Mouse (Mus musculus) neural tube, embryonic 10.5 days (tissue): Measurements from ENCODE around the gene Adgrl2.

Source experiments
- DNase-seq: peaks from one replicate; pipeline ENCODE4 v3.0.0-alpha.2; 2017; ENCODE audit warnings: low spot score; ENCODE audit errors: extremely low spot score

The Adgrl2 gene

DNA sequence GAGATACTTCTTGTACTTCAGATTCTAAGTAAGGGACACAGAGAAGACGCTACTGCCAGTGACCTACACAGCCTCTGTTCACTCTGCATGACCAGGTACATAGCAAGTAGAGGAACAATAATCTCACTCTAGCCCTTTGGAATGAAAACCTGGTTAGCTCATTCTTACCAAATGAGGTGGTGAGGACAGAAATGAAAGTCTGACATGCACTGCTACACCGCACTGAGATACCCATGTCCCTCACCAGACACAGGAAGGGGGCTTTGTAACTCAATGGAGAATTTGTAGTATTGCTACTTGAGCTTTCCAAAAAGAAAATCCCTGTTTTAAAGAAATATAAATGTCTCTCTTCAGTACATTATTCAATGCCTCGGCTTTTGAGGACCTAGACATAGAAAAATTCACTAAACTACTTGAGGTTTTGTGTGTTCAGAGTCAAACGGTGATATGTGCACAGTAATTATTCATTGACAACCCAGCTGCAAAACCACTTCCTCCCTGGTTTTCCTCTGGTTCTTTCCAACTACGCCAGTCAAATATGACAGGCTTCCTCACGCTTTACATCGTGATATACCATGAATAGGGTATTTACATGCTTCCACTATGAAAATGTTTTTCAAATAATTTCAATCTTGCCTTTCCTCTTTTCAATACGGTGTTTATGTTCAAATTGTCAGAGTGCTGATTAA, 104.2 kb downstream of the Adgrl2 start:
- no peak for DNase-seq

DNA sequence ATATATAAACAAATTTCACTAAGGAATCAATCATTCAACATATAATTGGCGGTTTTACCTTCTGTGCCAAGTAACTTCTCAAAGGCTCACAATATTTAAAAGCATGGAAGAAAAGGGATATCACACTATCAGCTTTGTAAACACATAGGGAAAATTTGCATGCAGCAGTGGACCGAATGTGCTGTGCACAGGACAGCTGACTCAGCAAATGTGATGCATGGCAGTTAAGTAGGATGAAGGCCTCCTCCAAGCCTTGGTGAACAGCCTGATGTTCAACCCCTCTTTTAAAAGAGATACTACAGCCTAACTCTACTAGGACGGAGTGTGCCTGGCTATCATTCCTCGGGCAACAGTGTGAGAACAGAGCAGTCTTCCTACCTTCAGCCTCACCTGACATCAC, 105.2 kb downstream of the Adgrl2 start:
- no peak for DNase-seq

DNA sequence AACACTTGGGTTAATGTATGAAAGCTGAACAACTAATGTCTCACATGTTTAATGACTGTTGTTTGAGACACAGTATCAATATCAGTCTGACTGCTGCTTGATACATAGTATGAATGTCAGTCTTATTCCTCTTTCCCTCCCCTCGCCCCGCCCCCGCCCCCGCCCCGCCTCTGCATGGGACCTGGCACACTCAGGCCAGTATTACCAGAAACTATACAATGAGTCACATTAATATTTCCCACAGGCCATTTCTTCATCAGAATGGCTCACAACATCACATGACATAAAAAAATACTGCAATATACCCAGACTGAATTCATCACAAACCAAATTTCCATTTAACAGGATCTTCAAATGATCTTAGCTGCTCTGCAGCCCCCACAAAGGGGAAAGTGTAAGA, 108.9 kb downstream of the Adgrl2 start:
- DNase-seq = no peak

DNA sequence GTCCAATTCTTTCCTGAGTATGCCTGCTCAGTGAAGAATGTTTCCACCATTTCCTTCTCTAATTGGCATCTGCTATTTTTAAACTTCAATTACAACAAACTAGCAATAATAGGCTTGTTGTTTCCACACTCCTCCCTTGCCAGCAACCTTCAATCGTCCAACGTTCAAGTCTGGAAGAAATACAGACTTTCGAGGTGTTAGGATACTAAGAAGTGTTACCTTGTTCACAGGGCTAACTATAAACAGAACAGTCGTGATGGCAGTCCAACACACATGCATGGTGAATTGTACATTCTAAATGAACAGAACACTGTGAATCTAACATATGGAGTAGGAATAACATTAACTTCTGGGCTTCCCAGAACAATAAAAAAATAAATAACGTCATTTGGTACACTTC, 117.8 kb downstream of the Adgrl2 start:
- no peak for DNase-seq

DNA sequence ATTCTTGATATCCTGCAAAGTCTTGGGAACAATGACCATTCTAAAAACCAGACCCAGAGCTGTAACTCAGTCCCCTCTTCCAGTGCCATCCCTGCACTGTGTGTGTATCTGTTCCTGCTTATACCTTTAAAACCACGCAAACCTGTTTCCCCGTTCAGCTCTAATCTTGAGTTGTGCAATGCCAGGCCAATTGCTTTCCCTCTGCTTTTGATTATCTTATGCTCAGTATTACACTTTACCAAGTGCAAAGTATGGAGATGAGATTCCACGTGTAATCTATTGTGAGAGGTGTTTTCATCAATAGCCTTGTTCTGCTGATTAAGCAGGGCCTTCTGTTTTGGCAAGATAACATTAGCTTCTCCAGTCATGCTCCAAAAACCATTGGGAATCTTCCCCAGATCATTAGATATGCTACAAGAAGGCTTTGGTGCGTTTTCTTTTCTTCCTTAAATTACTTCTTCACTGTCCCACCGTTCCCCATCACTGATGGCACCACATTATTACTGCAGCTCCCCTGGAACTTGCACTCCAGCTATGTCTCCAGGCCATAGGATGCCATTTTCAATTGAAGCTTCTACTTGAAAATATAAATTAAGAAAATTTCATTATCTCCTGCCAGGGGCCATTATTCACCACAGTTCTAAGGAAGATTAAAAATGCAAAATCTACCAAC, 118.4 kb downstream of the Adgrl2 start:
- no peak for DNase-seq

DNA sequence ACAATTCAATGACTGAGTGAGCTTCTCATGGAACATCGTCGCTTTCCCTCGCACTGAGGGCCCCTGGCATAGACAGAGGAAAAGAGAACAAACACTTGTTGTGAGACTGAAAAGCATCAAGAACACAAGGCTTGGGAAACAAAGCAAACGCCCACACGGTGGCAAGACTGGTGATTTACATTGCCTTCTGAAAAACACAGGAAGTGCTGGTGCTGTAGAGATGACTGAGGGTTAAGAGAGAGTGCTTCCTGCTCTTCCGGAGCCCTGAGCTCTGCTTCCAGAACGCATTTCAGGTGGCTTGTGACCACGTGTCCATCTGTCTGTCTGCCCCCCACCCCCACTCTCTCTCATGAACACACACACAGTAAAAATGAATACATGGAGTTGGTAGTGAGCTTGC, 122.7 kb downstream of the Adgrl2 start:
- no peak for DNase-seq

DNA sequence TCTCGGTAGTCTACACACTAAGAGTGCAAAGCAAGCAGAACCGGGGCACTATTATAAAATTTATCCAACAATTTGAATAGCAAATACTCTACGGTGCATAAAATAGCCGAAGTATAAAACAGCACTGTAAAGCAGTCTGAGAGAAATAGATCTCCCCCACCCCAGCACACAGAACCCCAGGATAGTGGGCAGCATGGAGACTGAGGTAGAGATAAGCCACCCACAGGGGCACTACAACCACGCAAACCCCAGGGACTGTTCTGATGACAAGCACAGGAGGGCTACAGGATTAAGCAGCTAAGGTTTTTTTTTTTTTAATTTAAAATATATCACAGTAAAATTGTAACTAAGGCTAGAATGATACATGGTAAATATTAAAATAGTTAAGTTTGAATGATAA, 123.7 kb downstream of the Adgrl2 start:
- DNase-seq = no peak

DNA sequence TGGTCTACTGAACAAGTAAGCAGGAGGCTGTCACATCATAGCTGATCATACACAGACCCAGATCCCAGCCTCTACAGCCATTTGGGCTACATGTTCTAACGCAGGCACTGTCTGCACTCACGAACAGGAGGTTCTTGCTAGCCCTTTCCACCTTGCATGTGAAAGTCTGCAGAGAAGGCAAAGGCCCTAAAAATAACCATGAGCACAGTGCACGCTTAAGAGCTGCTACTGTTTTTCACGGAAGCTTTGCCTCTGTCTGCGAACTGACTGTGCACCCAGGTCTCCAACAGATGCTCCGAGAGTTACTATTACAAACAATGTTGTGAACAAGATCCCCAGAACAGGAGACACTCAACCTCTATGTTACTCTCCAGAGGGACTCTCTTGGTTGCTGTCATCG, 124.3 kb downstream of the Adgrl2 start:
- no peak for DNase-seq

DNA sequence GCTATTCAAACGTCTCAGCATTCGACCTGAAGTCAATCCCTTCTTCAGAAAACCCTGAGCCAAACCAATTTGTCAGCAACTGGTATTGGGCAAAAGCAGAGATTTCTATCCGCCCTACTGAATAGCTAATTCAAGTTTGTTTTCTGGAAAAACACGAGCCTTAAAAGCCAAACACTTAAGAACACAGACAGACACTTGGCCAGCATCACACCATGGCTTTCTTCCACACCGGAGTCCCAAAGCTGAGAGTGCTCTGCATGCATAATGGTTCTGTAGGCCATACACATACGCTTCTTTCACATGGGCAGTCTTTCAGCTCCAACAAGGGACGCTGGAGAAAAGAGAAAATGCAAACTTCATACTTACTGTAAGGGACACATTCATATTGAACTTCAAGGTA, 125.1 kb downstream of the Adgrl2 start:
- no peak for DNase-seq

DNA sequence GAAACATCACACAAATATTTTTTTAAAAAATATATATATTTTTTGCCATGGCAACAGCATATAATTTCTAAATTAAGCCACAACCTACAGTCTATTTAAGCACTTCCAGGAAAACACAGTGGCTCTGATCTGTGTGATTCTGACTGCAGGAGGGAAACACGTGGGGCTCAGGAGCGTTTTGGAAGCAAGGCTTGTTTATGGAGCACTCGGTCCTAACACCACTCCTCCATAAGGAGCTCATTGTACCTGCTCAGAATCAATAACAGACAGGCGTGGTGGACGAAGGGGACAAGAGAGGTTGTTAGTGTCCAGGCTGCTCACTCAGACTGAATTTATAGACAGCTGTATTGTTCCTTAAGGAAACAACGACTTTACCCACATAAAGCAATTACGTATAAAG, 128.5 kb downstream of the Adgrl2 start:
- DNase-seq = no peak

DNA sequence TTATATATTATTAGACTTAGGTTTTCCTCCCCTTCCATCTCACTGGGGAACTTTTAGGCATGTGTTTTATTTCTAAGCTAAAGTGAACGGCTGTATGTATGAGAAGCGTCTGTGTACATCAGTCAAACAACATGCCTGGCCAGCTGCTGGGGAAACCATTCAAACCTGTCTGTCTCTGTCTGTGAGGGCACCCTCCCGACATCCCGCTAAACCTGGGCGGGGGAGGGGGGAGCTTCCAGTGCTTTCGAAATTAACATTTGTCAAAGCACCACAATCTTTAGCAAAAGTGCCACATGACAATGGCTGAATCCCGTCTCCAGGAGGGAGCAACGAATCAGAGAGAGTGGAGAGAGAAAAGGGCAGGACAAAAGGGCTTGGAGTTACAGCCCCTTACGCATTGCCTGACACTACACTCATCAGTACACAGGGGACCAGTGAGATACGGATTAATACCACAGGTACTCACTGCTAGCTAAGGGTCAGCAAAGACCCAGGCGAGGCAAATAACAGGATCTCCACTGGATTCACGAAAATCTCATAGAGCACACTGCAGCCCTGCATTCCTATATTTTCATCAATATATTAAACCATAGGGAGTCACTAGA, 135.9 kb downstream of the Adgrl2 start:
- peak; percentile 35 for DNase-seq

DNA sequence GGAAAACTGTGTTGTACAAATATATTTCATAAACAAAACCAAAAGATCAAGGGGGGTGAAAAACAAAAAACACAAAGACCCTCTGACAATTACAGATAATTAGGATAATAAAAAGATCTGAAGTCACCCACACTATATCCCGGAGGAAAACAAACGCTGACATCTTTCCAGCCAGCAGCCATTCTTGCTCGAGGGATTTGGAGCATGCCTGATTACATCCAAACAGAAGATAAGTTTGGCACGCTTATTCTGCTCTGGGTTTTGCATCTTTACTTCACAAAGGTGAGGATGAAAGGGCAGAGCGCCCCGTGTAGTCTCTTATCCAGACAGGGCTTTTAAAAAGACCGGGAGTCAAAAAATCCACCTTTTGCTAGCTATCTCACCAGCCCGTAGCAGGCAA, 137.0 kb downstream of the Adgrl2 start:
- no peak for DNase-seq

DNA sequence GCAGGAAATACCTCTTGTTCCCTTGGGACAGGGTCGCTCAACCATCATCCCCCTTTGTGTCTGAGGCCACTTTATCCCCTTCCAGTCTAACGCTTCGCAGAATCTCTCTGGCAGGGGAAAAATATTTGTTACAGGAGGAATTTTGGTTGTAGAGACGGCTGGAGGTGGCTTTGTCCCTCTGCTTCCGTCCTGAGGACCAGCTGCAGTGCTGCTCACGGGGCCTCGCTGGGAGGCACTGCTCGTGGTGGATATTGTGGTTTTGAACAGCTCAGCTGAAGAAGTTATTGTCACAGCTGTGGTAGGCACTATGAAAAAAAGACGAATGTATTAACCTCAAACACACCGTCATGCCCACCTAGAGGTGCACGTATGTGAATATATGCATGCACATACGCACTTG, 137.8 kb downstream of the Adgrl2 start:
- DNase-seq = no peak

DNA sequence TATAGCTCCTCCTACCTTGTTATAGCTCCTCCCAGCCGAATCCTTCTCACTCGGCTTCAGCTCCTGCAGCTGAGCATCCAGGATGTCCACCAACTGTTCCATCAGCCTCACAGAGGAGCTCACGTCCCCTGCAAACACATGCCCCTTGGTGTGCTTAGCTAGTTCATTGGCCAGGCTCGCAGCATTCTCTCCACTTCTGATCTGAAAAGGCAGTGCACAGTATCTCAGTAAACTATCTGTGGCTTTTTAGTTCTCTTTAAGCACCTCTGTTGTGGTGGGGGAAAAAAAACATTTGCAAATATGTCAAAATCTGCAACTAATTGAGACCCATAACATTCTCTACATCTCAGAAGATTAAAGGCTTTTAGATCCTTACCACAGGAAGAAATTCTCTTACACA, 139.5 kb downstream of the Adgrl2 start:
- no peak for DNase-seq

DNA sequence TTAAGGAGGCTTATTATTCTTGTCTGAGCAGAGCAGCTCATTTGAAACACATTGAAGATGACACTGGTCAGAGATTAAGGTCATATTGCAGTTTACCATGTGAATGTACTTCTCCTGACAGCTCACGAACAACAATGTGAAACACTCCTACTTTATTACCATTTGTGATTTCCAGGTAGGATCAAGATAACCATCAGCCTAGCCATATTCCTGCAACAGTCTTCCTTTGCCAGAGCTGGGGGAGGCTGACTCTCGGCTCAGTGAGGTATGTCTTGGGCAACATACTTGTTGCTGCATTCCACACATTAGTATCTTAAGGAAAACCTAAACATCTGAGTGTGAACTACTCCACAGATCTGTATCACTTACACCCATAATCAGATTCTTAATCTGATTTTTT, 142.0 kb downstream of the Adgrl2 start:
- DNase-seq = no peak

DNA sequence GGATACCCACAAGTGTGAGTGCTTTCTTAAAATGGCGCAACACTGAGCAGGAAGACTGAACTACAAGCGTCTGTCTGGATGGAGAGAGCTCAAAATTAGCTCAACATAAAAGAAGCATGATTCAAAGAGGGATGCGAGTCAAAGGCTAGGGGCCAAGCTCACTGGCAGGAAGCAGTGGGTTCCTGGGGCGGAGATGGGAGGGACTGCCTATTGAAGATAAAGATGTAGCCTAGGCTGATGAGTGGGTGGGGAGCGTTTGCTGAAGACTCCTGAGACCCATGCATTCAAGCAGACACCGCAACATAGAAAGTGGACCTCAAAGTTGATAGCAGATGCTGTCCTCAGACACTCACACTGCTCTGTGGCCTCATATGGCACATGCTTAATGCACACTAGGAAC, 146.2 kb downstream of the Adgrl2 start:
- DNase-seq = no peak

DNA sequence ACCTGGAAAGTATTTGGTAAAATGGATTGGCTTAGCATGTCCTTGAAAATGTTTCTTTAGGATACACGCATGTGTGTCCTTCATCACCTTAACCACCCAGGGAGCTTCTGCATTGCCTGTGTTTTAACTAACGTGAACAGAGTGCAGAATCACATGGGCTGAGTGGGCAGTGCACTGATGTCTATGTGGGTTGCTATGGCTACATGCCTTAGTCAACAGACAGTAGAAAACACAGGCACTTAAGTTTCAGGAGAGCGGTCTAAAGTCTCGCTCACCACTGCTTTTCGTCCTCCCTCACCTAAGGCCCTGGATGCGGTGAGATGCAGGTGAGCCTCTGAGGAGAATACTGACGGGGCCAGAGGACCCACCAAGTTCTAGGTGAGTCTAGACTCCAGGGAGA, 147.8 kb downstream of the Adgrl2 start:
- no peak for DNase-seq

DNA sequence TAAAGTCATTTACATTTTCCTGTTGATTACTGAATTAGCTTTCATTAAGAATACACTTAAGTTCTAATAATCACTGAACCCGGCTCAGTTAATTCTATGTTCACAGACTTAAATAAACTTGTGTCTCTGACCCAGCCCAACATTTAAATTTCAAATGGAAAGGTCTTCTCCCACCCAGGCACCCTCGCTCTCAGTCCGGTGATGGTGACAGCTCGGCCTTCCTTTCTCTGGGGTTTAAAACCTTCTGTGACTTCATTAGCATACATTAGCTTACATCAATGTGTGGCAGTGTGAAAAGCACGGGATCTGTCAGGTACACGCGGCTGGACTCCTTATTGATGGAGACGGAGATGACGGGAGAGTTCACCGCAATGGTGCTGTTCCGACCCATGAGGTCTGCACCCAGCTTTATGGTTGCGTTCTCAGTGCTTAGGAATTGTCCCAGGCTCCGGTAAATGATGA, 151.5 kb downstream of the Adgrl2 start:
- no peak for DNase-seq

DNA sequence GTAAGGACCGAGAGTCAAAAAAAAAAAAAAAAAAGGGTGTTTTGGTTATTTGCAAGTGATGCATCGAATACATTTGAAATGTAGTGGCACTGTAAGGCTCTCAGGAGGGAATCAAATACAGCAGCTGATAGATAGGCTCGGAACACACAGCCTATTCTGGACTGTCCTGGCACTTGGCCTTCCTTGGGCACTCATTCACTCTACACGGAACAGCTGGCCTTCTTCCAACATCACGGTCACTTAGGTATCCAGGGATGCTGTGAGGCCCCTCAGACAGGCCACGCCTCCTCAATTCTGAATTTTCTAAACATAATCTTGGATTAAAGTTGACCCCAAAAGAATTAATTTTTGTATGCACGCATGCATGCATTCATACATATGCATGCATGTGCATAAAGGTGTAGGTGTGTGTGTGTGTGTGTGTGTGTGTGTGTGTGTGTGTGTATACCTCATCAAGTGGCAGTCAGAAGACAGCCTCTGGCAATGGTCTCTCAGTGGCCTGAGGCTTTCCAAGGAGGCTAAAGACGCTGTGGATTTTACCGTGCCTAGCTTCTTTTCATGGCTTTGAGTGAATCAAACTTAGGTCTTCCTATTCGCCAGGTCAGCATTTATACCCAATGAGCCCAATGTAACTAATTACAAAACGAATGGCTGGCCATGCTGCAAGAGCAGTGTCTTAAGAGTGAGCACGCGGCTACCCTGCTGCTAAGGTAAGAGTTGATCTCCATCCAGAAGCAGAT, 152.1 kb downstream of the Adgrl2 start:
- no peak for DNase-seq

DNA sequence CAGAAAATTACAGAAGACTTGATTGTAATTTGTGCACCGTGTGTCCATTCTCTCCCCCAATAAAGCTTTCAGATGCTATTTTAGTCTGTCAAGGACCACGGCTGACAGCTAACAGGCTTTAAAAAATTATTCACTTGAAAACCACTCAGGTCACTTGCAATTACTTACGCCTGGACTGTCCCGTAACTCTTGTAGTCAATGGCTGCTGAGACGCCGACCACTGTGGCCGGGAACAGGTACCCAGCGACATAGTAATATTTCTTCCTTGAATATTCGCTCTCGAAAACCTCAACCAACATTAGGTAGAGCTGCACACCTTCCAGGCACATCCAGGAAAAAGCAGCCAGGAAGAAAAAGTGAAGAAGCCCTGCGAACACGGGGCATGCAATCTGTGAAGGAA, 155.2 kb downstream of the Adgrl2 start:
- no peak for DNase-seq

DNA sequence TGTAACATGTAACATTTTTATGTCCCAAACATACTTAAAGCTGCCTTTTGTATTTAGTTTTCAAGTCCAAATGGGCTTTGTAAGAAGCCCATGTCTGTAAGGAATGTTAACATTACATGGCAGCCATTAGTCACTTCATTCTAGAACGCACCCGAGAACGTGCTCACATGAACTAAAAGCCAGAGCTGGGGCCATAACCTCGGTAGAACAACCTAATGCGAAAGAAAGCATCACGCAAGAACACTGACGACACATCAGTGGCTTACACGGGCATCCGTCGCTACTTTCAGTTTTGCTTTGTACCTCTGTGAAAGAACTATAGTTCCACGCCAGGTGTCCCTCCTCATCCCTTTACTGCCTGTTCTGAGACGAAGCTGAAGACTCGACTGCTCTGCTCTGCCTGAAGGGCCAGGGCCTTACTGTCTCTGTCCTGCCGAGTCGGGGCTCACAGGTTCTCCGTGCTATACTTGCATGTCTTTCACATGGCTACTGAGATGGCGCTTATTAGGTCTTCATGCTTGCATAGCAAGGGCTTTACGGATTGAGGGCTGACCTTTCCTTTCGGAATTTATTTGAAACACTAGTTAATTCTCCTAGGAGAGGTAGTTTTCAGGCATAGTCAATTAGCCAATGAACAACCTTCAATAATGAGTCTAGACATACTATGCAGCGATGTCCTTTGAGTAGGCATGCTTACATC, 157.1 kb downstream of the Adgrl2 start:
- no peak for DNase-seq

DNA sequence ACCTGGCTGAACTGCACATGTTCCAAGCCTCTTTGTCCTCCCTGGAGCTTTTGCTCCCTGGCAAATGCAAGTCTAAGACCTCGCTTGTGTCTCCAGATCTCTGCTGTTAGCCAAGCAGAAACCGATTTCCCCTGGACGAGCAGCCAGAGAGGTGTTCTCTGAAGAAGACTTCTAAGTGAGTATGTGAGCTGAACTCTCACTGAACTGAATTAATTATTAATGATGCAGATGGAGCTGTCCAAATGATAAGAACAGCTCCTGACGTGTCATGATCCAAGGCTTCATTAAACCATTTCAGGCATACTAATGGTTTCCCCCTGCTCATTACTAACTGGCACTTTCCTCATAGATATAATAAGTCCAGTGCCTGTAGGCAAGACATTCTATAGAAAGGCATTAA, 158.4 kb downstream of the Adgrl2 start:
- DNase-seq = no peak
